Mouse (Mus musculus) kidney, adult 2 months (tissue): ENCODE measurements at regions not wholly inside any gene's neighbourhood (a gene's known extent, or its start where the extent isn't known, plus 50 kb on each side); places are given as distances from the start of the nearest gene placed in this dataset.

Experiments
- DNase-seq: peaks from one replicate; pipeline ENCODE4 v3.0.0; 2021
- H3K27ac ChIP-seq: fragments of 200-500 bp; 2 replicates; pipeline ENCODE4 v1.5.1; 2012; ENCODE audit warnings: low read depth, low read length, control low read depth, inconsistent platforms; ENCODE audit not compliant: insufficient read depth
- H3K27me3 ChIP-seq: fragments of 200-500 bp; replicated peaks from 2 replicates; pipeline ENCODE4 v1.6.1; 2012; ENCODE audit warnings: mild to moderate bottlenecking, moderate library complexity, low read length, inconsistent platforms; ENCODE audit not compliant: control insufficient read depth, insufficient read depth
- H3K36me3 ChIP-seq: fragments of 200-500 bp; 2 replicates; pipeline ENCODE4 v1.6.1; 2012; ENCODE audit warnings: mild to moderate bottlenecking, moderate library complexity, low read length, inconsistent platforms; ENCODE audit not compliant: control insufficient read depth, insufficient read depth
- H3K4me1 ChIP-seq: fragments of 200-500 bp; 2 replicates; pipeline ENCODE4 v1.6.1; 2011; ENCODE audit warnings: low read length; ENCODE audit not compliant: control insufficient read depth, insufficient read depth
- H3K4me3 ChIP-seq: fragments of 200-500 bp; 2 replicates; pipeline ENCODE4 v1.5.1; 2011; ENCODE audit warnings: mild to moderate bottlenecking, low read depth, low read length, control low read depth; ENCODE audit not compliant: insufficient read depth
- CTCF ChIP-seq: fragments of 200-500 bp; conservative IDR thresholded peaks from 2 replicates; pipeline ENCODE4 v1.5.1; 2011; ENCODE audit warnings: low read depth, mild to moderate bottlenecking, control low read depth, low read length, moderate library complexity, mixed read lengths; ENCODE audit not compliant: insufficient read depth, insufficient read length
- POLR2A ChIP-seq: fragments of 200-500 bp; IDR thresholded peaks from one replicate; pipeline ENCODE4 v1.6.1; 2011; ENCODE audit warnings: low read depth, low read length, control low read depth
- WGBS: fragments of 180-500 bp; shearing (Covaris S2); methylation state at CpG from one replicate; pipeline ENCODE4 v1.1.7; 2018; 5-methylcytosine and 5-hydroxymethylcytosine counted together

- Histone ChIP-seq H3K27ac (no peak overlapping the region), H3K27me3 (no peaks in the 10 kb centered on the region), H3K4me3 (no peak overlapping the region), H3K4me1 (no peaks in the 10 kb centered on the region), H3K36me3 (no peaks in the 10 kb centered on the region)
- WGBS, result 62% methylated on average over 6 of the region's 6 CpGs
- TF ChIP-seq POLR2A (no peak), CTCF (no peak)
- no peak for DNase-seq
Measured at GRCm38 (mm10) chr14:58499501-58499900, 429.2 kb downstream of the Fgf9 start.

- DNase-seq, result no peak
- WGBS, result 84% methylated on average over 7 of the region's 7 CpGs
- H3K36me3 ChIP-seq, result no peaks in the 10 kb centered on the region
Measured at GRCm38 (mm10) chr14:58499071-58499470, 428.7 kb downstream of the Fgf9 start.

DNA sequence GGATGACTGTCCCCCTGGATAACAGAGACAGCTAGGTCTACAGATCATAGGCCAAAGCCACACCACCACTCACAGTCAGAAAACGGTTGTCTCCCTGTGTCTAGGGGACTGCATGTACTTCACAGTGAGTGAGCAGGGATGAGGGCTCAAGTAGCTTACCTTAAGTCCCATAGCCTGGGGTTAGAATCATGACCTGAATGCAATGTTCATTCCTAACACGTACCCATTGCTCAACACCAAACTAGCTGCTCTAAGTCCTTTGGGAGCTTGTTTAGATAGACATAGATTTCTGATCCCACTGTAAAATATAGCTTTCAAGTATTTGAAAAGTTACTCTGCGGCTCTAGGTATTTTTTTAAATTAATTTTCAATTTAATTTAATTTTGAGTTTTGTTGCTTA lies 426.6 kb downstream of the Fgf9 start:
- H3K27me3 ChIP-seq, result no peaks in the 10 kb centered on the region
- no peak overlapping the region for H3K27ac ChIP-seq
- H3K36me3 ChIP-seq, result no peaks in the 10 kb centered on the region
- H3K4me3 ChIP-seq, result no peak overlapping the region
- no peaks in the 10 kb centered on the region for H3K4me1 ChIP-seq
- TF ChIP-seq POLR2A (no peak), CTCF (no peak)
- no peak for DNase-seq
- 84% methylated on average over 3 of the region's 3 CpGs for WGBS

More at GRCm38 (mm10) chr14:58499071-58499470, 428.7 kb downstream of the Fgf9 start:
- Histone ChIP-seq H3K27me3 (no peaks in the 10 kb centered on the region), H3K27ac (no peak overlapping the region), H3K4me3 (no peak overlapping the region), H3K4me1 (no peaks in the 10 kb centered on the region)
- TF ChIP-seq CTCF, result no peak
- TF ChIP-seq POLR2A, result no peak

DNA sequence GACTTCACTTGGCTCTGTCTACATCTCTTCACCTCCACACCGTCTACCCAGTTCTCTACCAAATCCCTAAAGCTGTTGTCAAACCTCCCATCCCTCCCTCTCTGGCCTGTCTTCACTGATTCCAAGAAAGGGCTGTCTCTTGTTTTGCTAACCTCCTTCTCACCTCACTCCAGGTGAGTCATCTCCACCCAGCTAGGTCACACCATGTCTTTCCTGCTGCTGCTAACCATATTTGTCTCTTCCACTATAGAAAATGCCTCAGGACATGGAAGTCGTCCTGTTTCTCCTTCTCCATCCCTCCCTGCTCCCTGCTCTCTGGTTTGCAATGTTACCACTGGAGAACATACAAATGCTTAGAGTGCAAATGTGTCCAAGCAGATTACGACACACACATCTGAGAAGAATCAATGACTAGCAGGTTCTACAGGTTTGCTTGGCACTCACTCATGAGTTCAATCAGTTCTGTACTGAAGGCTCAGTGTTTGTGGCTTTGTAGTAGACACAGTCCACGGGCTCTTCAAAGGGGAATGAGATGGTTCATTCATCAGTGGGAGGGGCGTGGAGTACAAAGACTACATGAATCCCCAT lies 424.1 kb downstream of the Fgf9 start:
- WGBS, result 81% methylated on average over 5 of the region's 5 CpGs
- H3K36me3 ChIP-seq, result no peaks in the 10 kb centered on the region

DNA sequence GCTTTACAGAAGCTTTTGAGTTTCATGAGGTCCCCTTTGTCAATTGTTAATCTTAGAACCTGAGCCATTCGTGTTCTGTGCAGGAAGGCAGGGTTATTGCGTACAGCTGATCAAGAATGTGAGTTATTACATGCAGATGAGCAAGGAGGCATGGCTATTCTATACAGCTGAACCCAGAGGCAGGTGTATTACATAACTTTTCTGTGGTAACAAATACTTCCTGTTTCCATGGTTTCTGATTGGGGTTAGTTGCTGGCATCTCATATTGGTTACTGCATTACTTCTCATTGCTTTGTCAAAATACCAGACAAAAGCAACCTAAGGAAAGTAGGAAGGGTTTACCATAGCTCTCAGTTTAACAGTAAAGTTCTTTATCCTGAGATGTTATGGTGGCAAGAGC lies 421.8 kb downstream of the Fgf9 start:
- H3K36me3 ChIP-seq, result no peaks in the 10 kb centered on the region
- no peak for DNase-seq
- WGBS, result 77% methylated on average over 2 of the region's 2 CpGs
- H3K27me3 ChIP-seq, result no peaks in the 10 kb centered on the region
- no peak overlapping the region for H3K27ac ChIP-seq
- no peaks in the 10 kb centered on the region for H3K4me1 ChIP-seq
- H3K4me3 ChIP-seq, result no peak overlapping the region
- TF ChIP-seq POLR2A, result no peak
- TF ChIP-seq CTCF, result no peak

More for the DNA sequence above, 424.1 kb downstream of the Fgf9 start:
- no peak overlapping the region for H3K27ac ChIP-seq
- TF ChIP-seq CTCF, result no peak
- no peak for TF ChIP-seq POLR2A
- no peaks in the 10 kb centered on the region for H3K4me1 ChIP-seq
- no peak overlapping the region for H3K4me3 ChIP-seq
- H3K27me3 ChIP-seq, result no peaks in the 10 kb centered on the region
- DNase-seq, result no peak

DNA sequence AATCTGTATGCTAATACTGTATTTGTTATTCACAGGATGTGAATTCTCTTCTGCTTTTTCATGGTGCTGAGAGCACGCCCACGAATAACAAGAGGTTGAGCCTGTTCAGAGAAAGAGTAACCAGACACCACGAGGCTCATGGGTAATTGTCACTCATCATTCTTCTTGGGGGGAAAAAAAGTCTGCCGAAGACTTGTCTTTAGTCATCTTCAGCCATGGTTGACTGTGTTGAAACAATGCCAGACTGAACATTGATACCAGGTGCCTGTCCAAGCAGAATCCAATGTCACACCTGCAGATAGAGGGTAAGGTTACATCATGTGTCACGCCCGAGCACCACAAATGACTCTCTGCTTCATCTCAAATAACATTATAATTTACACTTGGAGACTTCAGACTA lies 418.5 kb downstream of the Fgf9 start:
- H3K4me3 ChIP-seq, result no peak overlapping the region
- no peak for TF ChIP-seq CTCF
- TF ChIP-seq POLR2A, result no peak
- no peaks in the 10 kb centered on the region for H3K36me3 ChIP-seq
- 55% methylated on average over 6 of the region's 6 CpGs for WGBS
- H3K27ac ChIP-seq, result no peak overlapping the region
- DNase-seq, result no peak
- no peaks in the 10 kb centered on the region for H3K27me3 ChIP-seq
- H3K4me1 ChIP-seq, result no peaks in the 10 kb centered on the region

DNA sequence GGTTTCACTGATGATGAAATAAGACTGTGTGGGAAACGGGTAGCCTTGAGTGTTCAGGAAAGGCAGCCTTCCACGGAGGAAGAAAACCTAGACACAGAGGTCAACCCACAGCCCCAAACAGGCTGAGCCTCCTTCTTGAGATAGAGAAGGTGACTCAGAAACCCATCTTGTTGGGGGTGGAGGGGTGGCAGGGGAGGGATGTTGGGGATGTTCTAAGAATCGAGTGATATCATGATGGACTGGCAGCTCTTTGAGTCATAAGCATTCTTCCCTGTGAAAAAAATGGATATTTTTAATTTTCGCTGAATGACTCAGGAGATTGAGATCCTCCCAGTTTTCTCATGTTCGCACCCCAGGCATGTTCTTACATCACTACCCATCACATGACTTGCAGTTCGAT lies 417.5 kb downstream of the Fgf9 start:
- no peak overlapping the region for H3K4me3 ChIP-seq
- no peaks in the 10 kb centered on the region for H3K27me3 ChIP-seq
- TF ChIP-seq POLR2A (no peak), CTCF (no peak)
- WGBS, result 87% methylated on average over 6 of the region's 6 CpGs
- H3K36me3 ChIP-seq, result no peaks in the 10 kb centered on the region
- no peak overlapping the region for H3K27ac ChIP-seq
- no peak for DNase-seq
- H3K4me1 ChIP-seq, result no peaks in the 10 kb centered on the region
